Mouse (Mus musculus): ENCODE measurements at regions not wholly inside any gene's neighbourhood (a gene's known extent, or its start where the extent isn't known, plus 50 kb on each side); places are given as distances from the start of the nearest gene placed in this dataset.

GRCm38 (mm10) chr12:14930702-14931101 lies 778.8 kb upstream of the Fam84a start:
- WGBS: 85% methylated on average over 2 of the region's 2 CpGs
- no peaks in the 10 kb centered on the region for H3K27me3 ChIP-seq (ENCODE audit: control insufficient read depth, insufficient read depth, low read length)
- no peaks in the 10 kb centered on the region for H3K4me1 ChIP-seq (replicated peaks; ENCODE audit: control insufficient read depth, insufficient read depth, low read length)
- DNase-seq (ENCODE audit: low spot score) (no peak), ATAC-seq (replicated peaks; ENCODE audit: low FRiP score) (no peak)
- no peak overlapping the region for H3K4me3 ChIP-seq (ENCODE audit: low read depth, low read length)
- no peak overlapping the region for H3K4me2 ChIP-seq (ENCODE audit: low read depth, low read length, severe bottlenecking)
- no peak overlapping the region for H3K27ac ChIP-seq (ENCODE audit: low read depth, low read length)
- no peak overlapping the region for H3K9ac ChIP-seq (ENCODE audit: low read length)
- no peaks in the 10 kb centered on the region for H3K9me3 ChIP-seq (ENCODE audit: control insufficient read depth, low read length)
- H3K36me3 ChIP-seq (ENCODE audit: control insufficient read depth, insufficient read depth, low read length): no peaks in the 10 kb centered on the region

GRCm38 (mm10) chr12:14927580-14927979 lies 775.7 kb upstream of the Fam84a start:
- no peaks in the 10 kb centered on the region for H3K4me1 ChIP-seq (replicated peaks; ENCODE audit: control insufficient read depth, insufficient read depth, low read length)
- no peaks in the 10 kb centered on the region for H3K36me3 ChIP-seq (ENCODE audit: control insufficient read depth, insufficient read depth, low read length)
- no peak overlapping the region for H3K9ac ChIP-seq (ENCODE audit: low read length)
- H3K27ac ChIP-seq (ENCODE audit: low read depth, low read length): no peak overlapping the region
- peak; percentile 55 for ATAC-seq (replicated peaks; ENCODE audit: low FRiP score)
- no peak for DNase-seq (ENCODE audit: low spot score)
- no peaks in the 10 kb centered on the region for H3K9me3 ChIP-seq (ENCODE audit: control insufficient read depth, low read length)
- H3K4me2 ChIP-seq (ENCODE audit: low read depth, low read length, severe bottlenecking): no peak overlapping the region
- H3K27me3 ChIP-seq (ENCODE audit: control insufficient read depth, insufficient read depth, low read length): no peaks in the 10 kb centered on the region
- WGBS: 46% methylated on average over 1 of the region's 1 CpGs
- H3K4me3 ChIP-seq (ENCODE audit: low read depth, low read length): no peak overlapping the region

- no peaks in the 10 kb centered on the region for H3K9me3 ChIP-seq (ENCODE audit: control insufficient read depth, low read length)
- no peaks in the 10 kb centered on the region for H3K27me3 ChIP-seq (ENCODE audit: control insufficient read depth, insufficient read depth, low read length)
- no peaks in the 10 kb centered on the region for H3K4me1 ChIP-seq (replicated peaks; ENCODE audit: control insufficient read depth, insufficient read depth, low read length)
- no peak overlapping the region for H3K4me2 ChIP-seq (ENCODE audit: low read depth, low read length, severe bottlenecking)
- no peaks in the 10 kb centered on the region for H3K36me3 ChIP-seq (ENCODE audit: control insufficient read depth, insufficient read depth, low read length)
- no peak overlapping the region for H3K4me3 ChIP-seq (ENCODE audit: low read depth, low read length)
- DNase-seq (ENCODE audit: low spot score): no peak
- no peak overlapping the region for H3K27ac ChIP-seq (ENCODE audit: low read depth, low read length)
- ATAC-seq (replicated peaks; ENCODE audit: low FRiP score): no peak
- H3K9ac ChIP-seq (ENCODE audit: low read length): no peak overlapping the region
These were observed 771.9 kb upstream of the Fam84a start for GRCm38 (mm10) chr12:14923768-14924167.

- H3K4me2 ChIP-seq (ENCODE audit: low read depth, low read length, severe bottlenecking): no peak overlapping the region
- no peaks in the 10 kb centered on the region for H3K27me3 ChIP-seq (ENCODE audit: control insufficient read depth, insufficient read depth, low read length)
- H3K36me3 ChIP-seq (ENCODE audit: control insufficient read depth, insufficient read depth, low read length): no peaks in the 10 kb centered on the region
- no peak for DNase-seq (ENCODE audit: low spot score)
- 83% methylated on average over 4 of the region's 4 CpGs for WGBS
- ATAC-seq (replicated peaks; ENCODE audit: low FRiP score): no peak
- H3K4me1 ChIP-seq (replicated peaks; ENCODE audit: control insufficient read depth, insufficient read depth, low read length): no peaks in the 10 kb centered on the region
- H3K27ac ChIP-seq (ENCODE audit: low read depth, low read length): no peak overlapping the region
- H3K4me3 ChIP-seq (ENCODE audit: low read depth, low read length): no peak overlapping the region
- no peak overlapping the region for H3K9ac ChIP-seq (ENCODE audit: low read length)
- no peaks in the 10 kb centered on the region for H3K9me3 ChIP-seq (ENCODE audit: control insufficient read depth, low read length)
These were observed 760.1 kb upstream of the Fam84a start for GRCm38 (mm10) chr12:14911931-14912330.

GRCm38 (mm10) chr12:14883136-14883535 lies 731.3 kb upstream of the Fam84a start:
- WGBS: 87% methylated on average over 4 of the region's 4 CpGs
- DNase-seq (ENCODE audit: low spot score) (no peak), ATAC-seq (replicated peaks; ENCODE audit: low FRiP score) (no peak)
- Histone ChIP-seq H3K9me3 (ENCODE audit: control insufficient read depth, low read length) (no peaks in the 10 kb centered on the region), H3K4me2 (ENCODE audit: low read depth, low read length, severe bottlenecking) (no peak overlapping the region), H3K27me3 (ENCODE audit: control insufficient read depth, insufficient read depth, low read length) (no peaks in the 10 kb centered on the region), H3K4me3 (ENCODE audit: low read depth, low read length) (no peak overlapping the region), H3K4me1 (replicated peaks; ENCODE audit: control insufficient read depth, insufficient read depth, low read length) (no peaks in the 10 kb centered on the region), H3K27ac (ENCODE audit: low read depth, low read length) (no peak overlapping the region), H3K36me3 (ENCODE audit: control insufficient read depth, insufficient read depth, low read length) (no peaks in the 10 kb centered on the region), H3K9ac (ENCODE audit: low read length) (no peak overlapping the region)

GRCm38 (mm10) chr12:14880458-14880857 lies 728.6 kb upstream of the Fam84a start:
- H3K4me3 ChIP-seq (ENCODE audit: low read depth, low read length): no peak overlapping the region
- no peak overlapping the region for H3K27ac ChIP-seq (ENCODE audit: low read depth, low read length)
- no peak overlapping the region for H3K9ac ChIP-seq (ENCODE audit: low read length)
- ATAC-seq (replicated peaks; ENCODE audit: low FRiP score) (no peak), DNase-seq (ENCODE audit: low spot score) (no peak)
- H3K36me3 ChIP-seq (ENCODE audit: control insufficient read depth, insufficient read depth, low read length): no peaks in the 10 kb centered on the region
- no peaks in the 10 kb centered on the region for H3K27me3 ChIP-seq (ENCODE audit: control insufficient read depth, insufficient read depth, low read length)
- H3K4me1 ChIP-seq (replicated peaks; ENCODE audit: control insufficient read depth, insufficient read depth, low read length): no peaks in the 10 kb centered on the region
- no peaks in the 10 kb centered on the region for H3K9me3 ChIP-seq (ENCODE audit: control insufficient read depth, low read length)
- no peak overlapping the region for H3K4me2 ChIP-seq (ENCODE audit: low read depth, low read length, severe bottlenecking)

GRCm38 (mm10) chr12:14875290-14875689 lies 723.4 kb upstream of the Fam84a start:
- Histone ChIP-seq H3K4me3 (ENCODE audit: low read depth, low read length) (no peak overlapping the region), H3K9me3 (ENCODE audit: control insufficient read depth, low read length) (no peaks in the 10 kb centered on the region), H3K36me3 (ENCODE audit: control insufficient read depth, insufficient read depth, low read length) (no peaks in the 10 kb centered on the region), H3K4me1 (replicated peaks; ENCODE audit: control insufficient read depth, insufficient read depth, low read length) (no peaks in the 10 kb centered on the region), H3K27me3 (ENCODE audit: control insufficient read depth, insufficient read depth, low read length) (no peaks in the 10 kb centered on the region), H3K27ac (ENCODE audit: low read depth, low read length) (no peak overlapping the region), H3K9ac (ENCODE audit: low read length) (no peak overlapping the region), H3K4me2 (ENCODE audit: low read depth, low read length, severe bottlenecking) (no peak overlapping the region)
- 69% methylated on average over 3 of the region's 3 CpGs for WGBS
- ATAC-seq (replicated peaks; ENCODE audit: low FRiP score) (no peak), DNase-seq (ENCODE audit: low spot score) (no peak)

- H3K27ac ChIP-seq (ENCODE audit: low read depth, low read length): no peak overlapping the region
- WGBS: 86% methylated on average over 3 of the region's 3 CpGs
- ATAC-seq (replicated peaks; ENCODE audit: low FRiP score) (no peak), DNase-seq (ENCODE audit: low spot score) (no peak)
- no peaks in the 10 kb centered on the region for H3K27me3 ChIP-seq (ENCODE audit: control insufficient read depth, insufficient read depth, low read length)
- H3K36me3 ChIP-seq (ENCODE audit: control insufficient read depth, insufficient read depth, low read length): no peaks in the 10 kb centered on the region
- no peak overlapping the region for H3K9ac ChIP-seq (ENCODE audit: low read length)
- H3K4me1 ChIP-seq (replicated peaks; ENCODE audit: control insufficient read depth, insufficient read depth, low read length): no peaks in the 10 kb centered on the region
- H3K9me3 ChIP-seq (ENCODE audit: control insufficient read depth, low read length): no peaks in the 10 kb centered on the region
- no peak overlapping the region for H3K4me3 ChIP-seq (ENCODE audit: low read depth, low read length)
- H3K4me2 ChIP-seq (ENCODE audit: low read depth, low read length, severe bottlenecking): no peak overlapping the region
These were observed 719.6 kb upstream of the Fam84a start for GRCm38 (mm10) chr12:14871336-14871910.

- Histone ChIP-seq H3K4me2 (ENCODE audit: low read depth, low read length, severe bottlenecking) (no peak overlapping the region), H3K4me3 (ENCODE audit: low read depth, low read length) (no peak overlapping the region)
- DNase-seq (ENCODE audit: low spot score): no peak
These were observed 708.1 kb upstream of the Fam84a start for GRCm38 (mm10) chr12:14859809-14860570.

More at GRCm38 (mm10) chr12:14859809-14860570, 708.1 kb upstream of the Fam84a start:
- WGBS: 67% methylated on average over 1 of the region's 1 CpGs
- no peak overlapping the region for H3K9ac ChIP-seq (ENCODE audit: low read length)
- H3K27me3 ChIP-seq (ENCODE audit: control insufficient read depth, insufficient read depth, low read length): no peaks in the 10 kb centered on the region
- ATAC-seq (replicated peaks; ENCODE audit: low FRiP score): no peak
- no peaks in the 10 kb centered on the region for H3K4me1 ChIP-seq (replicated peaks; ENCODE audit: control insufficient read depth, insufficient read depth, low read length)
- no peaks in the 10 kb centered on the region for H3K9me3 ChIP-seq (ENCODE audit: control insufficient read depth, low read length)
- no peak overlapping the region for H3K27ac ChIP-seq (ENCODE audit: low read depth, low read length)
- H3K36me3 ChIP-seq (ENCODE audit: control insufficient read depth, insufficient read depth, low read length): no peaks in the 10 kb centered on the region
